Mouse (Mus musculus): ENCODE results near the gene Pald1.
A peak's percentile ranks its signal among the peaks of the same experiment; 100 is the strongest.

Pald1 gene

DNA sequence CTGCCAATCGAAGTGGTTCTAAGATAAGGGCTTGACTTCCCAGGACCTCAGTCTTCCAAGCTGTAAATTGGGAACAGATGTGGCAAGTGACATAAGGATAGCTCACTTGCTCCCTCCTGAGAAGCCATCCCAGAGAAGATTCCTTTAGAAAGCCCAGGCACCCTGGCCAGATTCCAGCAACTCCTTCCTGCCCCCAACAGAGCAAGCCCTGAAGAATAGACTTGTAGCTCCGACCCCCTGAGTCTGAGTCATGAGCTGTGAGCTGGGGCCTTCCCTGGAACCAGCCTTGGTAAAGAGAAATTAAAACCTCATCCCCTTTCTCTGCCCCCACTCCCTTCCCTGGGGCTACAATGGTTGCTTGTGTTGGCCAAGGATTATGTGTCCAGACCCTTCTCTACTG, 108.8 kb downstream of the Pald1 start:
- no peak for DNase-seq

DNA sequence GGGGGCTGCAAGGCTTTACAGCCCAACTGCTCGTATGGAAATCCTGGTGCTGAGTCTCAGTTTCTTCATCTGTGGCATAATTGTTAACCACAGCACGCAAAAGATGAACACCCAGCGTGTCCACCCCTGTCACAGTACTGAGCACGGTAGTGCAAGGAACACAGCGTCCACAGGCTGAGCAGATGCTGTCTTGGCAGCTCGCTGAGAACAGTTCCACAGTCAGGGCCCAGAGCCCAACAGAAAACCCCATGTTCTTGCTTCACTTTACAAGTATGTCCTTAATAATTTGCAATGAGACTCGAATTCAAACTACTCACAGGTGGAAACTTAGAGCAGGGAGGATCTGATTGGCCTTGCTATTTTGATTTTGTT, 109.5 kb downstream of the Pald1 start:
- peak; percentile 98 for DNase-seq

- DNase-seq, result peak; percentile 94
Measured at GRCm38 (mm10) chr10:61273081-61273843, 110.1 kb downstream of the Pald1 start, which contains the start of gene Adamts14. TSS of gene Adamts14 (minus strand) at chr10:61273438.

GRCm38 (mm10) chr10:61272631-61273030, 110.7 kb downstream of the Pald1 start:
- DNase-seq, result no peak

- DNase-seq, result peak; percentile 93
Measured at GRCm38 (mm10) chr10:61272089-61272626, 111.2 kb downstream of the Pald1 start.
